Mouse (Mus musculus) stomach, embryonic 14.5 days (tissue): ENCODE data around the gene Ccdc28a. TPM values are rescaled to one million over a fixed set of nuclear protein-coding genes. Genes with fewer than 3 reads are reported as not detected.

Experiments used
- ATAC-seq: fragments of 200-750 bp; cut with Nextera tagmentation; 2 replicates; pipeline ENCODE4 v1.8.0; 2017; ENCODE audit warnings: low read depth, moderate TSS enrichment; ENCODE audit not compliant: insufficient number of reproducible peaks, insufficient read depth, low FRiP score
- H3K27ac ChIP-seq: fragments of 300-500 bp; sonication (generic); 2 replicates; pipeline ENCODE4 v1.5.1; 2014; ENCODE audit warnings: mild to moderate bottlenecking, low read length, moderate library complexity, mixed read lengths
- H3K27me3 ChIP-seq: fragments of 300-500 bp; sonication (generic); 2 replicates; pipeline ENCODE4 v1.6.1; 2014; ENCODE audit warnings: low read length, control low read depth, mixed read lengths; ENCODE audit not compliant: control insufficient read depth, insufficient read depth
- H3K36me3 ChIP-seq: fragments of 300-500 bp; sonication (generic); 2 replicates; pipeline ENCODE4 v1.6.1; 2014; ENCODE audit warnings: mild to moderate bottlenecking, control low read depth, low read length, moderate library complexity, mixed read lengths; ENCODE audit not compliant: control insufficient read depth, insufficient read depth
- H3K4me1 ChIP-seq: fragments of 300-500 bp; sonication (generic); 2 replicates; pipeline ENCODE4 v1.6.1; 2014; ENCODE audit warnings: low read length, control low read depth, mixed read lengths; ENCODE audit not compliant: control insufficient read depth, insufficient read depth
- H3K4me2 ChIP-seq: fragments of 300-500 bp; sonication (generic); replicated peaks from 2 replicates; pipeline ENCODE4 v1.6.1; 2014; ENCODE audit warnings: low read depth, low read length, control low read depth
- H3K4me3 ChIP-seq: fragments of 300-500 bp; sonication (generic); 2 replicates; pipeline ENCODE4 v1.5.1; 2014; ENCODE audit warnings: low read depth, low read length, control low read depth
- H3K9ac ChIP-seq: fragments of 300-500 bp; sonication (generic); replicated peaks from 2 replicates; pipeline ENCODE4 v1.6.1; 2014; ENCODE audit warnings: low read depth, mild to moderate bottlenecking, control low read depth, low read length, moderate library complexity, mixed read lengths
- H3K9me3 ChIP-seq: fragments of 300-500 bp; sonication (generic); 2 replicates; pipeline ENCODE4 v1.6.1; 2016; ENCODE audit warnings: low read depth, low read length, control low read depth; ENCODE audit not compliant: control insufficient read depth
- WGBS: fragments of 180-500 bp; shearing (Covaris S2); extraction: QIAGEN DNeasy Blood & Tissue Kit; methylation state at CpG from one replicate; pipeline ENCODE4 v1.1.7; 2014; 5-methylcytosine and 5-hydroxymethylcytosine counted together
- polyA plus RNA-seq: library from polyadenylated mRNA; unstranded; fragments of >200 nt; fragmentation: Nextera tagmentation; extraction: Ambion mirVana; gene quantifications from 2 replicates; pipeline ENCODE4 v1.2.1, GENCODE M21; 2014

Gene Ccdc28a
- polyA plus RNA-seq, 1 experiment from 2014 or later, result 14.5 TPM

- 65% methylated on average over 9 of the region's 9 CpGs for WGBS
- no peak overlapping the region for H3K4me3 ChIP-seq
- no peaks in the 10 kb centered on the region for H3K36me3 ChIP-seq
- no peak overlapping the region for H3K9ac ChIP-seq
- H3K4me1 ChIP-seq, result 0 out of 2 replicates have a peak, but pooled peaks cover 10% of the 10 kb centered on the region
- ATAC-seq, result no peak
- no peaks in the 10 kb centered on the region for H3K9me3 ChIP-seq
- no peak overlapping the region for H3K27ac ChIP-seq
- no peak overlapping the region for H3K4me2 ChIP-seq
- H3K27me3 ChIP-seq, result no peaks in the 10 kb centered on the region
These were observed 34.1 kb downstream of the Ccdc28a start for GRCm38 (mm10) chr10:18200656-18201055.

- no peak overlapping the region for H3K4me3 ChIP-seq
- no peaks in the 10 kb centered on the region for H3K9me3 ChIP-seq
- H3K4me1 ChIP-seq, result 0 out of 2 replicates have a peak, but pooled peaks cover 10% of the 10 kb centered on the region
- H3K4me2 ChIP-seq, result no peak overlapping the region
- H3K27ac ChIP-seq, result no peak overlapping the region
- no peak overlapping the region for H3K9ac ChIP-seq
- no peaks in the 10 kb centered on the region for H3K27me3 ChIP-seq
- WGBS, result 38% methylated on average over 4 of the region's 4 CpGs
- ATAC-seq, result no peak
- no peaks in the 10 kb centered on the region for H3K36me3 ChIP-seq
These were observed 34.9 kb downstream of the Ccdc28a start for GRCm38 (mm10) chr10:18199919-18200318.

- H3K4me2 ChIP-seq, result no peak overlapping the region
- ATAC-seq, result no peak
- H3K9ac ChIP-seq, result no peak overlapping the region
- no peak overlapping the region for H3K4me3 ChIP-seq
- H3K4me1 ChIP-seq, result 0 out of 2 replicates have a peak, but pooled peaks cover 10% of the 10 kb centered on the region
- WGBS, result 87% methylated on average over 5 of the region's 5 CpGs
- H3K36me3 ChIP-seq, result no peaks in the 10 kb centered on the region
- H3K9me3 ChIP-seq, result no peaks in the 10 kb centered on the region
- H3K27me3 ChIP-seq, result no peaks in the 10 kb centered on the region
- H3K27ac ChIP-seq, result no peak overlapping the region
These were observed 36.3 kb downstream of the Ccdc28a start for GRCm38 (mm10) chr10:18198286-18199015.

GRCm38 (mm10) chr10:18197206-18197979 is 37.4 kb downstream of the Ccdc28a start:
- peak overlapping the region; percentile 25 for H3K4me3 ChIP-seq
- H3K36me3 ChIP-seq, result no peaks in the 10 kb centered on the region
- peak overlapping the region; percentile 47 for H3K4me2 ChIP-seq
- no peak overlapping the region for H3K27ac ChIP-seq
- no peak for ATAC-seq
- H3K9ac ChIP-seq, result no peak overlapping the region
- 0 out of 2 replicates have a peak, but pooled peaks cover 10% of the 10 kb centered on the region for H3K4me1 ChIP-seq
- H3K9me3 ChIP-seq, result no peaks in the 10 kb centered on the region
- WGBS, result 47% methylated on average over 14 of the region's 14 CpGs
- no peaks in the 10 kb centered on the region for H3K27me3 ChIP-seq

GRCm38 (mm10) chr10:18194737-18195141 is 40.1 kb downstream of the Ccdc28a start:
- 39% methylated on average over 14 of the region's 14 CpGs for WGBS
- ATAC-seq, result peak; percentile 80
- Histone ChIP-seq H3K27ac (peak overlapping the region; percentile 55), H3K36me3 (no peaks in the 10 kb centered on the region), H3K9ac (no peak overlapping the region), H3K27me3 (no peaks in the 10 kb centered on the region), H3K4me2 (0 out of 2 replicates have a peak overlapping the region, but pooled peaks have one; percentile 4), H3K4me3 (no peak overlapping the region), H3K4me1 (no peaks in the 10 kb centered on the region), H3K9me3 (no peaks in the 10 kb centered on the region)

GRCm38 (mm10) chr10:18194156-18194555 is 40.6 kb downstream of the Ccdc28a start:
- no peak for ATAC-seq
- 74% methylated on average over 11 of the region's 11 CpGs for WGBS
- no peak overlapping the region for H3K4me2 ChIP-seq

GRCm38 (mm10) chr10:18193221-18193620 is 41.6 kb downstream of the Ccdc28a start:
- no peaks in the 10 kb centered on the region for H3K27me3 ChIP-seq
- H3K4me3 ChIP-seq, result no peak overlapping the region
- no peak overlapping the region for H3K9ac ChIP-seq
- no peaks in the 10 kb centered on the region for H3K9me3 ChIP-seq
- no peak overlapping the region for H3K4me2 ChIP-seq
- no peaks in the 10 kb centered on the region for H3K36me3 ChIP-seq
- no peak overlapping the region for H3K27ac ChIP-seq
- H3K4me1 ChIP-seq, result no peaks in the 10 kb centered on the region
- no peak for ATAC-seq
- 45% methylated on average over 11 of the region's 11 CpGs for WGBS

More at GRCm38 (mm10) chr10:18194156-18194555, 40.6 kb downstream of the Ccdc28a start:
- H3K4me1 ChIP-seq, result no peaks in the 10 kb centered on the region
- no peaks in the 10 kb centered on the region for H3K36me3 ChIP-seq
- H3K27me3 ChIP-seq, result no peaks in the 10 kb centered on the region
- no peaks in the 10 kb centered on the region for H3K9me3 ChIP-seq
- peak overlapping the region; percentile 55; the same call in 1 of the 2 replicates for H3K27ac ChIP-seq
- H3K9ac ChIP-seq, result no peak overlapping the region
- no peak overlapping the region for H3K4me3 ChIP-seq

- Histone ChIP-seq H3K36me3 (no peaks in the 10 kb centered on the region), H3K4me3 (no peak overlapping the region), H3K4me1 (no peaks in the 10 kb centered on the region), H3K9me3 (no peaks in the 10 kb centered on the region), H3K27me3 (no peaks in the 10 kb centered on the region), H3K27ac (no peak overlapping the region), H3K4me2 (no peak overlapping the region), H3K9ac (no peak overlapping the region)
- WGBS, result 51% methylated on average over 8 of the region's 8 CpGs
- no peak for ATAC-seq
These were observed 43.1 kb downstream of the Ccdc28a start for GRCm38 (mm10) chr10:18191706-18192105.
